Mouse (Mus musculus): ENCODE data around the gene Skor1. TPM values are rescaled to one million over a fixed set of nuclear protein-coding genes. Genes with fewer than 3 reads are reported as not detected.

Gene Skor1
- polyA plus RNA-seq, 1 experiment: 0.01 TPM

DNA sequence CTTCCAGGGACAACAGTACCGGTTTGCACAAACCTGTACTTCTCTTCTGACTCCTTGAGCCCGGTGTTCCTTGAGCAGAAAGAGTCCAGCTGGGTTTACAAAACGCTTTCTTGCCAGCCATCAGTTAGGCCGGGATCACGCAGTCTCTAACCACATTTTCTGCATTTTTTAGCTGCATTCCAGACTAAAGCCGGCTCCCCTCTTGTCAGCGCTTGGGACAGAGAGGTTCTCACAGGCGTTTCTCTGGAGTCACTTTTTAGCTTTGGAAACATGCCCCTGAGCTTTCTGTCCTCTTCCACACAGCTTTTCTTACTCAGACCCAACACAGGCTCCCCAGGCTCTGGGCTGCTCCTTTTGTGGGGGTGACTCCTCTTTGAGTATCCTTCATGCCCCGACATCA, 1.5 kb downstream of the Skor1 start:
- no peak overlapping the region for H3K4me2 ChIP-seq (ENCODE audit: low read depth)
- H3K79me2 ChIP-seq (ENCODE audit: control insufficient read depth, insufficient read depth): no peaks in the 10 kb centered on the region
- H3K36me3 ChIP-seq (ENCODE audit: control insufficient read depth, insufficient read depth): no peaks in the 10 kb centered on the region
- H3K27me3 ChIP-seq (ENCODE audit: control insufficient read depth, insufficient read depth, insufficient read length): peaks cover 88% of the 10 kb centered on the region
- no peak for TF ChIP-seq MYOG (IDR thresholded peaks at IDR 0.05; ENCODE audit: control insufficient read depth in 1 of 3, insufficient read depth in 1 of 3, insufficient read length in 2 of 3, low read depth in 2 of 3)
- TF ChIP-seq CEBPB (IDR thresholded peaks at IDR 0.05; ENCODE audit: insufficient read depth, poor library complexity, severe bottlenecking): no peak
- TF ChIP-seq SRF (IDR thresholded peaks at IDR 0.05; ENCODE audit: control insufficient read depth, insufficient read length, low read depth): no peak
- no peak for TF ChIP-seq POLR2A (IDR thresholded peaks at IDR 0.05; ENCODE audit: insufficient read length, low read depth)
- no peak for TF ChIP-seq POLR2AphosphoS2 (IDR thresholded peaks at IDR 0.05; ENCODE audit: insufficient read length, low read depth)
- no peak for TF ChIP-seq MAX (IDR thresholded peaks at IDR 0.05; ENCODE audit: low read depth)
- TF ChIP-seq TCF12 (IDR thresholded peaks at IDR 0.05; ENCODE audit: insufficient read depth, poor library complexity, severe bottlenecking): no peak
- no peak for TF ChIP-seq E2F4 (IDR thresholded peaks at IDR 0.05; ENCODE audit: insufficient read depth)
- no peak for TF ChIP-seq USF1 (IDR thresholded peaks at IDR 0.05; ENCODE audit: low read depth)
- TF ChIP-seq MYOD1 (IDR thresholded peaks at IDR 0.05; ENCODE audit: control insufficient read depth in 1 of 3, insufficient read length in 2 of 3, low read depth in 2 of 3): no peak
- no peak for TF ChIP-seq REST (IDR thresholded peaks at IDR 0.05; ENCODE audit: insufficient read depth, insufficient read length)
- no peak for TF ChIP-seq TCF3 (IDR thresholded peaks at IDR 0.05; ENCODE audit: insufficient read length, low read depth)
- no peak overlapping the region for H3ac ChIP-seq (ENCODE audit: control insufficient read depth, insufficient read length)
- no peak overlapping the region for H3K4me3 ChIP-seq

DNA sequence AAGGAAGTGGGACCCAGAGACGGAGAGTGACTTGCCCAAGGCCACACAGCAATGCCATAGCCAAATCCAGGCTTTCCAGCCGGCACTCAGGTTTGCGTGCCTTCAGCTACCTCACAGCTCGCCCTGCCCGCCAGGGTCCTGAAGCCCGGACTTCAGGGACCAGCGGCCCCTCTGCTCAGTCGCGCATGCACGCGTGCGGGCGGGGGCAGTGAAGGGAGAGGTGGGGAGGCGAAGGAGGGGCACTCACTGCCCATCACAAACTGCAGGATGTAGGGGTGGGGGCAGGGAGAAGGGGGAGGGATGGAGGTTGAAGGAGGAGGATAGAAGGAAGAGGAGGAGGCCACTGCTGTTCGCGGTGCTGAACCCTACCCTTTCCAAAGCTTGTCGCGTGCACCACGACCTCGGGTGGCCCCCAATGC, 1.9 kb downstream of the Skor1 start:
- Histone ChIP-seq H3K4me2 (ENCODE audit: low read depth) (peak overlapping the region; percentile 24), H3K4me3 (no peak overlapping the region), H3K27me3 (ENCODE audit: control insufficient read depth, insufficient read depth, insufficient read length) (peaks cover 91% of the 10 kb centered on the region), H3ac (ENCODE audit: control insufficient read depth, insufficient read length) (no peak overlapping the region), H3K79me2 (ENCODE audit: control insufficient read depth, insufficient read depth) (no peaks in the 10 kb centered on the region), H3K36me3 (ENCODE audit: control insufficient read depth, insufficient read depth) (no peaks in the 10 kb centered on the region)
- peak; percentile 63 for TF ChIP-seq REST (IDR thresholded peaks at IDR 0.05; ENCODE audit: insufficient read depth, insufficient read length)
- no peak for TF ChIP-seq POLR2AphosphoS2 (IDR thresholded peaks at IDR 0.05; ENCODE audit: insufficient read length, low read depth)

DNA sequence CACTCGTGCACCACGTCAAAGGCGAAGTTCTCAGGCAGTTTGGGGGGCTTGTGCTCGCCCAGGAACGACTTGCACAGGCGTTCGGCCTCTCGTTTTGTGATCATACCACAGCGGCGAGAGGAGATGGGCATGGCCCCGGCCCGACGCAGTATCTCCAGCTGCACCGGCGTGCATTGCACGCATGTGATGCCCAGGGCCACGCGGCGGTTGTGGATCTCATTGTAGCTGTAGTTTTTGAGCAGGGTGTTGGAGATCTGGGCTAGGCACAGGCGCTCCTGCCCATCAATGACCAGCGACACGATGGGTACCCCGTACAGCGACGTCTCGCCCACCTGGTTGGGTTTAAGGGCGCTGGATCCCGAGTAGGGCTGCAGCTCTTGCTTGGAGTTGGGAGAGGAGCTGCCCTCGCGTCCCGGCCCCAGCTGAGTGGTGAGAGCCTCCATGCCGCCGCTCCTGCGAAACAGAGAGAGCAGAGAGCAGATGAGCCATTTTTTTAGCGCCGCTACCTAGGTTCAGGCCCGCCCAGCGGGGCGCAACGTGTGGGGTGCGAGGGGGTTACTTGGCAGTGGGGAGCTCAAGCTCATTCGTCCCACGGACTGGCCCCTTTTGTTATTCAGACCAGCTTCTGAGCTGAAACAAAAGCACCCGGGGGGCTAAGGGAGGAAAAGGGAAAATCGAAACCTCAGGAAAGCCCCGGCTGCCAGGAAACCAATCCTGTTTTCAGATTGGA, 2.5 kb downstream of the Skor1 start:
- no peak overlapping the region for H3ac ChIP-seq (ENCODE audit: control insufficient read depth, insufficient read length)
- H3K4me3 ChIP-seq: no peak overlapping the region
- peaks cover 91% of the 10 kb centered on the region for H3K27me3 ChIP-seq (ENCODE audit: control insufficient read depth, insufficient read depth, insufficient read length)
- TF ChIP-seq MAX (IDR thresholded peaks at IDR 0.05; ENCODE audit: low read depth) (no peak), SRF (IDR thresholded peaks at IDR 0.05; ENCODE audit: control insufficient read depth, insufficient read length, low read depth) (no peak), REST (IDR thresholded peaks at IDR 0.05; ENCODE audit: insufficient read depth, insufficient read length) (no peak), POLR2A (IDR thresholded peaks at IDR 0.05; ENCODE audit: insufficient read length, low read depth) (no peak), USF1 (IDR thresholded peaks at IDR 0.05; ENCODE audit: low read depth) (no peak), CEBPB (IDR thresholded peaks at IDR 0.05; ENCODE audit: insufficient read depth, poor library complexity, severe bottlenecking) (no peak), TCF12 (IDR thresholded peaks at IDR 0.05; ENCODE audit: insufficient read depth, poor library complexity, severe bottlenecking) (no peak), E2F4 (IDR thresholded peaks at IDR 0.05; ENCODE audit: insufficient read depth) (no peak), MYOG (IDR thresholded peaks at IDR 0.05; ENCODE audit: control insufficient read depth in 1 of 3, insufficient read depth in 1 of 3, insufficient read length in 2 of 3, low read depth in 2 of 3) (no peak), TCF3 (IDR thresholded peaks at IDR 0.05; ENCODE audit: insufficient read length, low read depth) (no peak), POLR2AphosphoS2 (IDR thresholded peaks at IDR 0.05; ENCODE audit: insufficient read length, low read depth) (no peak), MYOD1 (IDR thresholded peaks at IDR 0.05; ENCODE audit: control insufficient read depth in 1 of 3, insufficient read length in 2 of 3, low read depth in 2 of 3) (no peak)
- peak overlapping the region; percentile 24 for H3K4me2 ChIP-seq (ENCODE audit: low read depth)
- H3K36me3 ChIP-seq (ENCODE audit: control insufficient read depth, insufficient read depth): no peaks in the 10 kb centered on the region
- no peaks in the 10 kb centered on the region for H3K79me2 ChIP-seq (ENCODE audit: control insufficient read depth, insufficient read depth)

DNA sequence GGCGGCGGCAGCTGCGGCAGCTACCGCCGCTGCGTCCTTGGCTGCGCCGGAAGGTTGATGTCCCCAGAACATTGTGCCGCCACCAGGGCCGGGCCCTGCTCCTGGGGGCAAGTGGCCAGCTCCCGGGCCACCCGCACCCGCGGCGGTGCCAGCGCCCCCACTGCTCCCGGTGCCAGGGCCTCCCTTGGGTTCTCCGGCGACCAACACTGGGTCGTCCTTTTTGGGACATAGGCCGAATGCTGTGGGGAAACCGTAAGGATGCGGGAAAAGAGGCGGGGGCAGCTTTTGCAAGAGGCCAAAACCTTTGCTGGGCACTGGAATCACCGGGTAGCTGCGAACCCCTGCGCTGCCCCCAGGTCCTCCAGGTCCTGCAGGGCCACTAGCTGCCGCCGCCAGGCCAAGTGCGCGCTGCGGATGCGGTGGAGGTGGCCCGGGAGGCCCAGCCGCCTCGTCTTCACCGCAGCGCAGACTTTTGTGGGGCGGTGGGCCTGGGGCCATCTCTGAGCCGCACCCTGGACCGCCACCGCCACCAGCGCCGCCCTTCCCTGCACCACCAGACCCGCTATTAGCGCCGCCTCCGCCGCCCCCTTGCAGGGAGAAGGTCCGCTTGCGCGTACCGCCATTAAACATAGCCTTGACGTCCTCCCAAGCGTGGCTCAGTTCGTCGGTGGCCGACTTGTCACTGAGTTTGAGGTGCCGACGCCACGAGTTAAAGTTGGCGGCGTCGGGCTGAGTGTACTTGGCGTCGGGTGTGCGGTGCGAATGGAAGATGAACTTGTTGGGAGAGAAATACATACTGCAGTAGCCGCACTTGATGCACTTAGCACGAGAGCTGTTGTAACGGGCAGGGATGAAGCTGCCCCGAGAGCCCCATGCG, 3.3 kb downstream of the Skor1 start:
- no peaks in the 10 kb centered on the region for H3K79me2 ChIP-seq (ENCODE audit: control insufficient read depth, insufficient read depth)
- peaks cover 95% of the 10 kb centered on the region for H3K27me3 ChIP-seq (ENCODE audit: control insufficient read depth, insufficient read depth, insufficient read length)
- H3K36me3 ChIP-seq (ENCODE audit: control insufficient read depth, insufficient read depth): no peaks in the 10 kb centered on the region
- no peak for TF ChIP-seq USF1 (IDR thresholded peaks at IDR 0.05; ENCODE audit: low read depth)
- no peak for TF ChIP-seq POLR2A (IDR thresholded peaks at IDR 0.05; ENCODE audit: insufficient read length, low read depth)
- TF ChIP-seq MYOG (IDR thresholded peaks at IDR 0.05; ENCODE audit: control insufficient read depth in 1 of 3, insufficient read depth in 1 of 3, insufficient read length in 2 of 3, low read depth in 2 of 3): no peak
- TF ChIP-seq E2F4 (IDR thresholded peaks at IDR 0.05; ENCODE audit: insufficient read depth): no peak
- no peak overlapping the region for H3K4me3 ChIP-seq
- no peak overlapping the region for H3ac ChIP-seq (ENCODE audit: control insufficient read depth, insufficient read length)
- no peak overlapping the region for H3K4me2 ChIP-seq (ENCODE audit: low read depth)

All from myocyte (in vitro differentiated cells).